Mouse (Mus musculus) activated CD4-positive, CD25-positive, alpha-beta regulatory T cell, adult 4 months (primary cell): Measurements from ENCODE around the gene Cabp4. TPM values are rescaled to one million over a fixed set of nuclear protein-coding genes. Genes with fewer than 3 reads are reported as not detected.
"Not testable (repeated sequence)": the region's sequence is repeated elsewhere in the genome, so short reads cannot be mapped to it uniquely, and the experiment has no call there.

Experiments
- ATAC-seq: one replicate; pipeline ENCODE4 v1.8.0; 2017
- polyA plus RNA-seq, 2 experiments: library from polyadenylated mRNA; unstranded; fragments of 100-300 nt; shearing (Covaris generic); gene quantifications; one replicate each; pipeline ENCODE4 v1.2.1; 2017

Cabp4 gene
- polyA plus RNA-seq, 2 experiments from 2014 or later = 1.1 to 1.4 TPM

- ATAC-seq = no peak
These were observed 2.7 kb upstream of the Cabp4 start for GRCm38 (mm10) chr19:4146366-4147021.

DNA sequence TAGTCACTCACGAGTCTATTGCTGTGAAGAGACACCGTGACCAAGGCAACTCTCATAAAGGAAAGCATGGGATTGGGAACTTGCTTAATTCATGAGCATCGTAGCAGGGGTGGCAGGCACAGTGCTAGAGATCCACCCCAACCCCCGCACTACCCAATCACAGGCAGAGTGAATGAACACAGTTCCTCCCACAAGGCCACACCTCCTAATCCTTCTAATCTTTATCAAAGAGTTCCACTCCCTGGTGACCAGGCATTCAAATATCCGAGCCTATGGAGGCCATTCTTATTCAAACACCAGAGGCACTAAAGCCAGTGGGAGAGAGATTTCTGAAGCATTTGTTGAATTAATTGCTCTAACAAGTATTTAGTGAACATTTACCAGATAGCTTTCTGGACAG, 2.1 kb upstream of the Cabp4 start:
- ATAC-seq = no peak

- ATAC-seq = no peak
These were observed 991 bp upstream of the Cabp4 start for GRCm38 (mm10) chr19:4144550-4145498.

DNA sequence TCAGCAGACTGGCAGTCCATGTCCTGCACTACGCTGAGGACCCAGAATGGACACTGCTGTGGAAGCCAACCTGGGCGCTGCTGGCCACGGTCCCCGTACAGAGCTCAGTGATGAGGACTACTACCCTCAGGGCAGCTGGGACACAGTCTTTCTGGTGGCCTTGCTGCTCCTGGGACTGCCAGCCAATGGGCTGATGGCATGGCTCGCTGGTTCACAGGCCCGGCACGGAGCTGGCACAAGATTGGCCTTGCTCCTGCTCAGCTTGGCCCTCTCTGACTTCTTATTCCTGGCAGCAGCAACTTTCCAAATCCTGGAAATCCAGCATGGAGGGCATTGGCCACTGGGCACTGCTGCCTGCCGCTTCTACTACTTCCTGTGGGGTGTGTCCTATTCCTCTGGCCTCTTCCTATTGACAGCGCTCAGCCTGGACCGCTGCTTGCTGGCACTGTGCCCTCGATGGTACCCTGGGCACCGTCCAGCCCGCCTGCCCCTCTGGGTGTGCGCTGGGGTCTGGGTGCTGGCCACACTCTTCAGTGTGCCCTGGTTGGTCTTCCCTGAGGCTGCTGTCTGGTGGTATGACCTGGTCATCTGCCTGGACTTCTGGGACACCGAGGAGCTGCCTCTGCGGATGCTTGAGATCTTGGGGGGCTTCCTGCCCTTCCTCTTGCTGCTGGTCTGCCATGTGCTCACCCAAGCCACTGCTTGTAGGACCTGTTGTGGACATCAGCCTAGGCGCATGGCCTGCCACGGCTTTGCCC, 1.2 kb downstream of the Cabp4 start:
- ATAC-seq = no peak

- no peak for ATAC-seq
These were observed 3.7 kb downstream of the Cabp4 start for GRCm38 (mm10) chr19:4140147-4140546.

- ATAC-seq = no peak
These were observed 4.4 kb downstream of the Cabp4 start, which contains the start of gene Gpr152 for GRCm38 (mm10) chr19:4139446-4139845. Gpr152 (plus strand) TSS chr19:4139787.

GRCm38 (mm10) chr19:4137913-4138312, 5.9 kb downstream of the Cabp4 start:
- no peak for ATAC-seq

DNA sequence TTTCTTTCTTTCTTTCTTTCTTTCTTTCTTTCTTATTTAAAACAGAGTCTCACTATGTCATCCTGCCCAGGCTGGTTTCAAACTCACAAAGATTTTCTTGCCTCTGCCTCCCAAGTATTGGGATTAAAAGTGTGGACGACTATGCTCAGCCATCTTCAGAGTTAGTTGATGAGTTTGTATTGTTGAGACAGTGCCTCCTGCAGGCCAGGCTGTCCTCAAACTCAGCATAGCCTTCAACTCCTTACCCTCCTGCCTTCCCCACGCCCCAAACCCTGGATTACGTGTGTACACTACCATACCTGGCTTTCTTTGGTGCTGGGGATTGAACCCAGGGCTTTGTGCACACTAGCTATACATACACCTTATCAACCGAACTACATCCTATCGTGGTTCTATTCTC, 7.4 kb downstream of the Cabp4 start:
- no peak for ATAC-seq

DNA sequence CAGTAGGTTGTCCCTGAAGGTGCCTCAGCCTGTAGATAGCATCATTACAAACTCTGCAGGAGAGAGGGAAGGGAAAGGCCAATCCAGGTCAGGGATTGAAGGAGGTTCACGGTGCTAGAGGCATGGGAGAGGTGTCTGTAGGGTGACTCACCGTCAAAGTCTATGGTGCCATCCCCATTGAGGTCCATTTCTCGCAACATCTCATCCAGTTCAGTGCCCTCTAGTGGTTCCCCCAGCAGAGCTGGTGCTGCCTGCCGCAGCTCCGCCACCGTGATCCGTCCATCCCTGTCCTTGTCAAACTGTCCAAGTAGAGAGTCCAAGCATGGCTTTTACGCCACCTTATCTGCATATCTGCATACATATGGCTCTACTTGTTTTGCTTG, 7.9 kb downstream of the Cabp4 start:
- peak; percentile 75 for ATAC-seq

- ATAC-seq = peak; percentile 77
These were observed 8.4 kb downstream of the Cabp4 start for GRCm38 (mm10) chr19:4135229-4135962.

DNA sequence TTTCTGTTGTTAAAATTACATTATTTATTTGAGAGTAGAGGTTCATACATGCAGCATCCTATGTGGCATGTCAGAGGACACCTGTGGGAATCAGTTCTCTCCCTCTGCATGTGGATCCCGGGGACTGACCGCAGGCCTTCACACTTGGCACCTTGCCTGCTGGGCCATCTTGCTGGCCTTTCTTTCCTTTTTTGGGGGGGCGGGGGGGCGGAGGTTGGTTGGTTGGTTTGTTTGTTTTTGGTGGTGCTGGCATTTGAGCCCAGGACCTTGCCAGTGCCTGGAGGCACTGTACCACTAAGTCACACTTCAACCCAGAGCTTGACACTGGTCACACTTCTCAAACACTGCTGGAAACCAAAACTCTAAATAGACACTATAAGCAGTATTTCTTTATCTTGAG, 9.5 kb downstream of the Cabp4 start:
- no peak for ATAC-seq

DNA sequence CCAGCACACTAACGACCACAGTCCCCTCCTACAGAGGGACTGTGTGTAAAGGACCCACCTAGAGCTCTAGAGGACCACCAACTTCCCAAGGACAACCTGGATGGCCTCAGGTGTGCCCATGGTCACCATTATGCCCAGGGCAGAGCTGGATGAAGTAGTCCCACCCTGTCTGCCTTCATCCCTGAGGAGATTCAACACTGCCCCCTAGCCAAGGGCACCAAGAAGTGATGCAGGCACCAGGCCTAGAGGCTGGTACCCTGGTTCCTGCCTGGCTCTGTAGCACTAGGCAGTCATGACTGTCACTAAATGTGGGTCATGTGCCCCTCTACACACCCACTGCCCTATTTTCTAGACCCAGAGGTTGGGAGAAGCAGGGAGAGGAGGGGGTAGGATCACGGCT, 12.1 kb downstream of the Cabp4 start:
- no peak for ATAC-seq

- no peak for ATAC-seq
These were observed 12.8 kb downstream of the Cabp4 start for GRCm38 (mm10) chr19:4131075-4131474.

DNA sequence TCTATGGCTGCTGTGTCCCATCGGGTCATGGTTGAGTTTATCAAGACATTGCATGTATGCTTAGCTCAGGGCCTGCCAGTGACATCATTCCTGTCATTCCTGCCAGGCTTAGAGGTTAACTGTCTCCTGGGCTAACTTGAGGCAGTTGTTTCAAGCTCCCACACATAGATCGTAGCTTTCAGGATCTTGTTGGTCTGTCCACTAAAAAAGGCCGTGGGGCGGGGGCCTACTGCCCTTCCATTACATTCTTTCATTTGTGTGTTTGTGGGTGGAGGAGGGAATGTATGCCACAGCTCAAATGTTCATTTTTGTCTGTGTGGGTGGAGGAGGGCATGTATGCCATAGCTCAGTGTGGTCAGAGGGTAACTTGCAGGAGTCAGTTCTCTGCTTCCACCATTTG, 13.7 kb downstream of the Cabp4 start:
- no peak for ATAC-seq

GRCm38 (mm10) chr19:4129462-4129861, 14.4 kb downstream of the Cabp4 start:
- ATAC-seq = no peak

DNA sequence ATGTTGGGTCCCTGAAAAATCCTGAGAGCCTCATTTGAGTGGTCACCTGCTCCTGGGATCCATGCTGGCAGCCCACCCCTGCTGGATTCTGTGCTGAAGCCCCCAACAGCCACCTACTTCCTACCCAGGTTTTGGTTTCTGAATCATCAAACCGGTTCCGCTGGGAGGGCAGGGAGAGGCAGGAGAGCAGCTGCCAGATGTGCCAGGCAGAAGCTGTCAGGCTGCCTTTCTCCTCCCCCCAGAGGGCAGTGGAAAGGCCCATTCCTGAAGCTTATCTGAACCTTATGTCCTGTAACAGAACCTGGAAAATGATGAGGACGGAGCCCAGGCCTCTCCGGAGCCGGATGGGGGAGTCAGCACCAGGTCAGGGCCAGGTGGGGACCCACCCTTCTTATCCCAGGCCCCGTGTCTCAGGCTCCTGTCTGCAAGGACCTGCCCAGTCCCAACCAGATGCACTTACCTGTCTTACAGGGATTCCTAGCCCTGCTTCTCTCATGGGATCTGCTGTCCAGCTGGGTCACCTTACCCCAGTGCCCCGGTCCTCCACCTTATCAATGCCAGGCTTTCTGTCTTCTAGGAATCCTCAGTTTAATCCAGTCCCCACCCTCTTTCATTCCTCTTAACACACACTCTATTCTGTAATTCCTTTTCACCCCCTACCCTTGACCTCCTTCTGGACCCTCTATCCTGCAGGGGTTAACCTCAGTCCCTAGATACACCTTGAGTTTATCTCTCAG, 16.9 kb downstream of the Cabp4 start:
- no peak for ATAC-seq

- ATAC-seq = peak; percentile 71
These were observed 17.8 kb downstream of the Cabp4 start, which contains the start of gene Aip for GRCm38 (mm10) chr19:4125741-4126696. Aip (minus strand) TSS chr19:4125858.

DNA sequence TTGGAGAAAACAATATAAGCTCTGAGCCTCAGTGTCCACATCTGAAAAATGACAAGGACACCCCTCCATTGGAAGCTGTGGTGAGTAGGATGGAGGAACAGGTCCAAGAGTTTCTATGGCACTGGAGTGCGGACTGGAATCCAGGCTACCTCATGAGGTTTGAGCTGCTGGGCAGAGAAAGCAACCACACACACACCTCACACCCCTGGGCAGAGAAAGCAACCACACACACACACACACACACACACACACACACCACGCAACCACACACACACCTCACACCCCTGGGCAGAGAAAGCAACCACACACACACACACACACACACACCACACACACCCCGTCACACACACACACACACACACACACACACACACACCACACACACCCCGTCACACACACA, 18.6 kb downstream of the Cabp4 start:
- not testable (repeated sequence) for ATAC-seq

GRCm38 (mm10) chr19:4124432-4124831, 19.4 kb downstream of the Cabp4 start:
- ATAC-seq = no peak
